Mouse (Mus musculus): ENCODE data around the gene Smpd1. TPM values are rescaled to one million over a fixed set of nuclear protein-coding genes. Genes with fewer than 3 reads are reported as not detected.

The Smpd1 gene
- polyA plus RNA-seq, 2 experiments: 33.7 to 49.5 TPM

DNA sequence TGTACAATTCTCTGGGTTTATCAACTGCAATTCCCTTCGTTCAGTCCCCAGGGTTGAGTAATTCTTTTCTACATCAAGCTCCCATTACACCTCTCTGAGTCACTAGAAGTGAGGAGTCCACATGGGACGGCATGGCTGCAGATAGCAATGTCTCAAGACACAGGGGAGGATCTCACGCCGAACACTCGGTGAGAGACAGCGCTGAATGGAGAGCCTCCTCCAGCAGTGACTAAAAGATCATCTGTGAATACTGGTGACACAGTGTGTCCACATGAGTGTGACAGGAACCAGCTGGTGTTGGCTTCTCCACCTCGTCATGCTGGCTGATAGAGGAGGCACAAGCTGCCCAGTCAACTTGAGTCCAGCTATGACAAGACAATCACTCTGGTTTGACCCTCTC is 6.2 kb upstream of the Smpd1 start:
- WGBS: 83% methylated on average over 7 of the region's 7 CpGs

DNA sequence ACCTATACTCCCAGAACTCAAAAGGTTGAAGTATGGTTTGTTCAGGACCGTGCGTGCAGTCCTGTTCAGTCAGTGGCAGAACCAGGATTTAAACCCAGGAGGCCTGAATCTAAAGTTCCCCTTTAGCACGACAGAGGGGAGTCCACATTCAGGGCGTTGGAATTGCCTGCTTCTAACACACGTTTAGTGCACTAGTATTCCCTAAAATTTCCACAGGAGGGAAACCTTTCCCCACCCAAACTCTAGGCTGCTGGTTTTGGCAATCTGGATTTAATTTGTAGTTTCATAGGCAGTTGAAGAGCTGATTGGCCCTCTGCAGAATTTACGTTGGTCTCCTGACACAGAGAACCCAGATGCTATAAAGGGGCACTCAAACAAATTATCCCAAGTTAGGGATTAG is 5.1 kb upstream of the Smpd1 start:
- WGBS: 24% methylated on average over 6 of the region's 6 CpGs
- H3K27ac ChIP-seq (replicated peaks; ENCODE audit: low read depth, low read length): no peak overlapping the region; the same call in 1 of the 2 replicates
- no peak overlapping the region for H3K4me3 ChIP-seq (replicated peaks; ENCODE audit: low read length)
- no peak overlapping the region for H3K4me2 ChIP-seq (replicated peaks; ENCODE audit: low read depth, low read length, severe bottlenecking)
- no peak overlapping the region for H3K9ac ChIP-seq (ENCODE audit: low read depth, low read length, severe bottlenecking)
- no peaks in the 10 kb centered on the region for H3K9me3 ChIP-seq (ENCODE audit: control insufficient read depth, low read length)
- peak; percentile 87 for DNase-seq (ENCODE audit: low spot score)
- no peak for TF ChIP-seq POLR2A (IDR thresholded peaks at IDR 0.05; ENCODE audit: borderline replicate concordance, extremely low read depth, insufficient read depth, insufficient read length)
- H3K27me3 ChIP-seq (ENCODE audit: control insufficient read depth, insufficient read depth, low read length): no peaks in the 10 kb centered on the region
- H3K4me1 ChIP-seq (ENCODE audit: control insufficient read depth, insufficient read depth, low read length): peaks cover 7% of the 10 kb centered on the region; the same call in 1 of the 2 replicates
- ATAC-seq (ENCODE audit: low FRiP score, low read depth): peak; percentile 84
- H3K36me3 ChIP-seq (ENCODE audit: control insufficient read depth, insufficient read depth, low read length): no peaks in the 10 kb centered on the region

More for the DNA sequence above, 6.2 kb upstream of the Smpd1 start:
- H3K9me3 ChIP-seq (ENCODE audit: control insufficient read depth, low read length): no peaks in the 10 kb centered on the region
- no peak overlapping the region for H3K9ac ChIP-seq (ENCODE audit: low read depth, low read length, severe bottlenecking)
- H3K4me1 ChIP-seq (ENCODE audit: control insufficient read depth, insufficient read depth, low read length): peaks cover 5% of the 10 kb centered on the region; the same call in 1 of the 2 replicates
- ATAC-seq (ENCODE audit: low FRiP score, low read depth) (no peak), DNase-seq (ENCODE audit: low spot score) (no peak)
- H3K27me3 ChIP-seq (ENCODE audit: control insufficient read depth, insufficient read depth, low read length): no peaks in the 10 kb centered on the region
- no peak overlapping the region for H3K4me3 ChIP-seq (replicated peaks; ENCODE audit: low read length)
- no peak overlapping the region for H3K4me2 ChIP-seq (replicated peaks; ENCODE audit: low read depth, low read length, severe bottlenecking)
- H3K27ac ChIP-seq (replicated peaks; ENCODE audit: low read depth, low read length): no peak overlapping the region
- no peak for TF ChIP-seq POLR2A (IDR thresholded peaks at IDR 0.05; ENCODE audit: borderline replicate concordance, extremely low read depth, insufficient read depth, insufficient read length)
- no peaks in the 10 kb centered on the region for H3K36me3 ChIP-seq (ENCODE audit: control insufficient read depth, insufficient read depth, low read length)

DNA sequence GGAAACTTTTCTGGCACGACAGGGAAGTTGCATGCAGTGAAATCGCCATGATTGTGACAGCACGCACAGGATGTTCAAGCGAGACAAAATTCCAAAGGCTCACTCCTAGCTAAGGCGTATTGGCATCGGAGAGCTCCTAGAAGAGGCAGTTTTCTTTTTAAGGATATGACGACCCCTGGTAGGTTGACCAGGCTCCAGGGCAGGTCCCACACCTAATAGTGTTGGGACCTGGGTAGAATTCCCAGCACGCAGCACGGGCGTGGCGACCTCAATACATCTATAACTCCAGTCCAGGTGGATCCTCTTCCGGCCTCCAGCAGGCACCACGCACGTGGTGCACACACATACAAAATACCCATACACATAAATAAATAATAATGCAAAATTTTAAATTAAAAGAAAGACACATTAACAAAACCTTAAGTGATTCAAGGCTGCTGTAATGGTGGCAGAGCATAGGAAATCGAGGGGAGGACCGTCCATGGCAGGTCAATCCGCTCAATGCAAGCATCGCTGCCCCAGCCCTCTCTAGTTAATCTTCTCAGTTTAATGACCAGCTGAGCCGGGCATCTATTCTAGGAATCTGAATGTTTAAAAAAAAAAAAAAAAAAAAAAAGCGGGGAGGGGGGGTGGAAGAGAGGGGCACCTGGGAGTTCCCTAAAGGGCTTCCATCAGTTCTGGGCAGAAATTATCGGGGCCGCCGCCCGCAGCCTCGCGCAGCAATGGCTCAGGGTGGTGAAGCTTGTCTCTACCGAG is 526 bp upstream of the Smpd1 start:
- Histone ChIP-seq H3K4me3 (replicated peaks; ENCODE audit: low read length) (peak overlapping the region; percentile 52), H3K4me2 (replicated peaks; ENCODE audit: low read depth, low read length, severe bottlenecking) (peak overlapping the region; percentile 75), H3K4me1 (ENCODE audit: control insufficient read depth, insufficient read depth, low read length) (peaks cover 18% of the 10 kb centered on the region), H3K27me3 (ENCODE audit: control insufficient read depth, insufficient read depth, low read length) (no peaks in the 10 kb centered on the region), H3K36me3 (ENCODE audit: control insufficient read depth, insufficient read depth, low read length) (peaks cover 12% of the 10 kb centered on the region), H3K9me3 (ENCODE audit: control insufficient read depth, low read length) (no peaks in the 10 kb centered on the region), H3K27ac (replicated peaks; ENCODE audit: low read depth, low read length) (no peak overlapping the region), H3K9ac (ENCODE audit: low read depth, low read length, severe bottlenecking) (peak overlapping the region; percentile 60)
- ATAC-seq (ENCODE audit: low FRiP score, low read depth) (no peak), DNase-seq (ENCODE audit: low spot score) (no peak)
- WGBS: 29% methylated on average over 27 of the region's 27 CpGs
- no peak for TF ChIP-seq POLR2A (IDR thresholded peaks at IDR 0.05; ENCODE audit: borderline replicate concordance, extremely low read depth, insufficient read depth, insufficient read length)

DNA sequence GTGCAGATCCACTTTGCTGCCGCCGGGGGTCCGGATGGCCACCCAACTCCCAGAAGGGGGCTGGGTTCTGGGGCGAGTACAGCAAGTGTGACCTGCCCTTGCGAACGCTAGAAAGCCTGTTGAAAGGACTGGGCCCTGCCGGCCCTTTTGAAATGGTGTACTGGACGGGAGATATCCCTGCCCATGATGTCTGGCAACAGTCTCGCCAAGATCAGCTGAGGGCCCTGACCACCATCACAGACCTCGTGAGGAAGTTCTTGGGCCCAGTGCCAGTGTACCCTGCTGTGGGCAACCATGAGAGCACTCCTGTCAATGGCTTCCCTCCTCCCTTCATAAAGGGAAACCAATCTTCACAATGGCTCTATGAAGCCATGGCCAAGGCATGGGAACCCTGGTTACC is 1.4 kb downstream of the Smpd1 start:
- no peak overlapping the region for H3K4me3 ChIP-seq (replicated peaks; ENCODE audit: low read length)
- no peak overlapping the region for H3K27ac ChIP-seq (replicated peaks; ENCODE audit: low read depth, low read length)
- no peaks in the 10 kb centered on the region for H3K27me3 ChIP-seq (ENCODE audit: control insufficient read depth, insufficient read depth, low read length)
- H3K9ac ChIP-seq (ENCODE audit: low read depth, low read length, severe bottlenecking): no peak overlapping the region
- 86% methylated on average over 10 of the region's 10 CpGs for WGBS
- DNase-seq (ENCODE audit: low spot score) (no peak), ATAC-seq (ENCODE audit: low FRiP score, low read depth) (no peak)
- H3K36me3 ChIP-seq (ENCODE audit: control insufficient read depth, insufficient read depth, low read length): peaks cover 27% of the 10 kb centered on the region
- no peak for TF ChIP-seq POLR2A (IDR thresholded peaks at IDR 0.05; ENCODE audit: borderline replicate concordance, extremely low read depth, insufficient read depth, insufficient read length)
- H3K4me1 ChIP-seq (ENCODE audit: control insufficient read depth, insufficient read depth, low read length): peaks cover 13% of the 10 kb centered on the region
- no peaks in the 10 kb centered on the region for H3K9me3 ChIP-seq (ENCODE audit: control insufficient read depth, low read length)
- no peak overlapping the region for H3K4me2 ChIP-seq (replicated peaks; ENCODE audit: low read depth, low read length, severe bottlenecking)

DNA sequence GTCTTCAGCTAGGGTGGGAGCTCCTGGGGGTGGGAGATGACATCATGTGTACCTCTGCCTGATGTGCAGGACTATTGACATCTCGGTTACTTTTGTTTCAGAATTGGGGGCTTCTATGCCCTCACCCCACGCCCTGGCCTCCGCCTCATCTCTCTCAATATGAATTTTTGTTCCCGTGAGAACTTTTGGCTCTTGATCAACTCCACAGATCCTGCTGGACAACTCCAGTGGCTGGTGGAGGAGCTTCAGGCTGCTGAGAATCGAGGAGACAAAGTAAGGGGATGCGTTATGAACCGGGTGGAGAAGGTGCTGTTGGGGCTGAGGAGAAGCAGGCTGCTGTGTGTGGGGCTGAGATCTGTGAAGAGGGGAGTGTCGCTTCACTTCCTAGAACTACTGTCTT is 2.2 kb downstream of the Smpd1 start:
- 86% methylated on average over 8 of the region's 8 CpGs for WGBS
- Histone ChIP-seq H3K36me3 (ENCODE audit: control insufficient read depth, insufficient read depth, low read length) (peaks cover 32% of the 10 kb centered on the region), H3K27me3 (ENCODE audit: control insufficient read depth, insufficient read depth, low read length) (no peaks in the 10 kb centered on the region), H3K9me3 (ENCODE audit: control insufficient read depth, low read length) (no peaks in the 10 kb centered on the region), H3K4me3 (replicated peaks; ENCODE audit: low read length) (no peak overlapping the region), H3K4me1 (ENCODE audit: control insufficient read depth, insufficient read depth, low read length) (peaks cover 13% of the 10 kb centered on the region), H3K4me2 (replicated peaks; ENCODE audit: low read depth, low read length, severe bottlenecking) (no peak overlapping the region), H3K9ac (ENCODE audit: low read depth, low read length, severe bottlenecking) (no peak overlapping the region), H3K27ac (replicated peaks; ENCODE audit: low read depth, low read length) (no peak overlapping the region)
- DNase-seq (ENCODE audit: low spot score) (no peak), ATAC-seq (ENCODE audit: low FRiP score, low read depth) (no peak)
- no peak for TF ChIP-seq POLR2A (IDR thresholded peaks at IDR 0.05; ENCODE audit: borderline replicate concordance, extremely low read depth, insufficient read depth, insufficient read length)
